Mouse (Mus musculus) granulocyte monocyte progenitor cell, adult 5-6 weeks (primary cell): ENCODE measurements around the gene Kcnmb4. TPM values are rescaled to one million over a fixed set of nuclear protein-coding genes. Genes with fewer than 3 reads are reported as not detected.
A peak's percentile ranks its signal among the peaks of the same experiment; 100 is the strongest.

ENCODE experiments used
- ATAC-seq: replicated peaks from 2 replicates; pipeline ENCODE4 v1.8.0; 2016; ENCODE audit warnings: mild to moderate bottlenecking, moderate TSS enrichment, inconsistent platforms; ENCODE audit not compliant: poor library complexity, severe bottlenecking
- total RNA-seq, 2 experiments: library from RNA; stranded (forward) in 1 of 2; stranded (reverse) in 1 of 2; fragments of 200-712, 200-1000 nt in 1 of 2; fragments of >200 nt in 1 of 2; fragmentation: Nextera tagmentation in 1 of 2; gene quantifications; 2 replicates each; pipeline ENCODE4 v1.2.3; 2014 to 2017

Kcnmb4 gene
- total RNA-seq, 2 experiments from 2014 or later = not detected

DNA sequence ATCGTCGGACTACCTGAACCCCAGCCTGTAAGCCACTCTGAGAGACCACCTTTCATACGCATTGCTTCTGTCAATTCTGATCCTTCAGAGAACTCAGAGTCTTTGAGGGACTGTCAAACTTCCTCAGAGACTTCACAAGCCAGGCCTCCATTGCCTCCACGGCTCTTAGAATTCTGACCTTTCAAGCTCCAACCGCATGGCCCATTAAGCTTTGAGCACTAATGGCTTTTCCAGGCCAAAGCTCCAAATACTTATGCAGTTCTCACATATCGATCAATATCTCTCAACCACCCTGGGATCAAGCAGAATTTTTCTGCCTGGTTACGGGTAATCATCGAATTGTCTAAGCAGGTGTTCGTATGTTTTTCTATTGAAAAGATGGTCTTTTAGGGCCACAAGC lies 12.2 kb downstream of the Kcnmb4 start:
- no peak for ATAC-seq

GRCm38 (mm10) chr10:116458786-116459185 lies 14.9 kb downstream of the Kcnmb4 start:
- no peak for ATAC-seq

DNA sequence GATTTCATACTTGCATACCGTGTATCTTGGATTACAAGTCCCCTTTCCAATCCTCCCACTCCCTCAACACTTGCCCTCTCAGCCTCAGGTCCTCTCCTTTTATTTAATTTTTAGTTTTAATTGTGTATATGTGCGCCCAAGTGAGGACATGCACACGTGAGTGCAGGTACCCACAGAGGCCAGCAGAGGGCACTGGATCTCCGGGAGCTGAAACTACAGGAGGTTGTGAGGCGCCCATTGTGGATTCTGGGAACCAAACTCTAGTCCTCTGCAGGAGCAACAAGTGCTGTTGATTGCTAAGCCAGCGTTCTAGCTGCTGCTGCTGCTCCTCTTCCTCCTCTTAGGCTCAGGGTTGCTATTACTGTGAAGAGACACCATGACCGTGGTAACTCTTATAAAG lies 20.9 kb downstream of the Kcnmb4 start:
- no peak for ATAC-seq

GRCm38 (mm10) chr10:116450621-116451020 lies 23.1 kb downstream of the Kcnmb4 start:
- ATAC-seq = no peak

GRCm38 (mm10) chr10:116448166-116448565 lies 25.5 kb downstream of the Kcnmb4 start:
- ATAC-seq = no peak

DNA sequence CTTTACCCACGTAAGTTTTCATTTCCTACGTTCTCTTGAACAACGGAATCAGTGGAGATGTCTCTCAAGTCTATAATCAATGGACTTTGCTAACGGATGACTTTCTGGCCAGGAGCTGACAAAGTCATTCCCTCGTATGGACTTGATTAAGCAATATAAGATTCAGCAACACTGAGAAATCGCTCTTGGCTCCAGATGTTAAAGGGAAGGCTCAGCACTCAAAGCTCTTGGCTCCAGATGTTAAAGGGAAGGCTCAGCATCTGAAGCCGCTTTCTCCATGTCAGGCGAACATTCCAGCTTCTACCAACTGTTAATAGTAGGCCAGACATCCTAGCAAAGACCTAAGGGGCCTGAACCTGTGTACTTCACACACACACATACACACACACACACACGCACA lies 26.5 kb downstream of the Kcnmb4 start:
- no peak for ATAC-seq

DNA sequence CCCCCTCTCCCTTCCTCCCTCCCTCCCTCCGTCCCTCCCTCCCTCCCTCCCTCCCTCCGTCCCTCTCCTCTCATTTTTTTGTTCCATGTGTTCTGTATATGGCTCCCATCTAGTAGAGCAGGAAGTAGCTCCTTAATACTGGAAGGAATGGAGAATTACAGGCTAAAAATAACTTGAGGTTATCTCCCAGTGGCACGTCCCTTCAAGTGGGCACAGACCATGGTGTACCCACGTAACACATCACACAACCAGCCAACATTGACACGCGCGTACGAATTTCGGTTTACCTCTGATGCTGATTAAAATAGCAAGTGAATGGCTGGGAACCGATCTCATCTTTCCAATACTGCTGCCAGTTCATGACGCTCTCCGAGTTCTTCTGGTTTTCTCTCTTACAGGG lies 27.6 kb downstream of the Kcnmb4 start:
- no peak for ATAC-seq

DNA sequence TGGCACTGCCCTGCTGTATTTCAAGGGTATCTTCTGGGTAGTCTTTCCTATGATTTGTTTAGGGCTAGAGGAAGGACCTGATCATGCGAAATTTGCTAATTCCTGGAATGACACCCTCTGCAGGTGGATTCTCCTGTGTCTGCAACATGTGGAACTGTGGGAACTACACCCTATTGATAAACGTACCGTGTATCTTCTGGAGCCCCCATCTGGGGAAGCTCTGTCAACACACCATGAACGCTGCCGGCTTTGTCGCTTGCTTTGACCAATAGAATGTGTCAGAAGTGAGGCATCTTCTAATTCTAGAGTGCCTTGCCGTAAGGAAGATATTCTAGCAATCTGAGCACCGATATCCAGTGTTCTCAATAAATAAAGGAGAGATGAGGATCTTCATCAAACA lies 28.9 kb downstream of the Kcnmb4 start:
- ATAC-seq = no peak

- ATAC-seq = no peak
Measured at GRCm38 (mm10) chr10:116444371-116444770, 29.3 kb downstream of the Kcnmb4 start.

- no peak for ATAC-seq
Measured at GRCm38 (mm10) chr10:116440946-116441345, 32.7 kb downstream of the Kcnmb4 start.

- no peak for ATAC-seq
Measured at GRCm38 (mm10) chr10:116440088-116440487, 33.6 kb downstream of the Kcnmb4 start.

DNA sequence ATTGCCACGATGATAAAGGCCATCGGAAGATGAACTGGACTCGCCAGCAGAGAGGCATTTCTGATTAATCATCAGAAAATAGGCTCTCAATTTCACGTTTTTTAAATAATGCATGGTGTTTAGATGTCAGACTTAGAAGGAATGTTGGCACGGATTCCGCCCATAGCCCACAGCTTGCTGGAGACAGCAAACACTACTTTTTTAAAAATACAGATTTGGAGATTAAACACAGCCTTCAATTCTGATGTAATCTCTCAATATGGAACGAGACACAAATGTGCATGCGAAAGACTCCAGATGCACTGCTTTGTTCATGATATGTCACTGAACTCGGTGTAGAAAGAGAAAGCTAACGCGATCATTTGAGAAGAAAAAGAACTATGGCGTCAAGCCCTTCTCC lies 38.2 kb downstream of the Kcnmb4 start:
- no peak for ATAC-seq

GRCm38 (mm10) chr10:116432421-116432820 lies 41.3 kb downstream of the Kcnmb4 start:
- ATAC-seq = no peak

- no peak for ATAC-seq
Measured at GRCm38 (mm10) chr10:116428026-116428780, 45.5 kb downstream of the Kcnmb4 start.

DNA sequence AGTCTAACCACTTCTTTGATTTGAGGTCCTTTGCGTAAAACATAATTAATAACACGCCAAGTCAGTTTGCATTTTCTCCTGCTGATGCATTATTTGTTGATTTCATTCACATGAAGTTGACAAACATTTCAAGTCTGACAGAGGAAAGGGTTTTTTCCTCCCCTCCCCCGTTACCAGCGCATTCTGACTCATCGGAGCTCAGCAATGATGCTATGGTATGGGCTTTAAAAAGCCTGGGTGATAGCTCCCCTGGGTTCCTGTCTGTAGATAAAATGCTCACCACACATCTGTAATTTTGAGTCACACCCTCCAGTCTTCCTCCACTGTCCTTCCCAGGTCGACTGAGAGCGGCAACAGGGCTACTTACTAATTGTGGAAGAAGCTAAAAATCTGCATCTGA lies 47.5 kb downstream of the Kcnmb4 start:
- ATAC-seq = no peak

DNA sequence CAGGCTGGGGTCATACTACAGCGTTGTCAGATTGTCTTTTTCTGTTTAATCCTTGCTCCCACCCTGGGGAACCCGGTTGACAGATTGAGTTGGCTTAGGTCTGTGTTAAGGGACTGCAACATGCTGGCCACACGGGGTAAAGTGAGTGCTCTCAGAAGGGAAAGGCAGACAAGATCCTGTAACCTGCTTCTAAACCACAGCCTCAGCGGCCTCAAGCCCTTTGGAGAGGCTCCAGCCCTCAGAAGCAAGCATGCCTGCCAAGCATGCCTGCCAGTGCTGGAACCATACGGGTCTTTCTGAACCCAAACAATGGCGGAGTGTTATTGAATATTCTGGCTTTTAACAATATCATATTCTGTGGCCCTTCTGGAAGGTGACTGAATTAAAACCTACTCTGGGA lies 48.8 kb downstream of the Kcnmb4 start:
- no peak for ATAC-seq

GRCm38 (mm10) chr10:116422551-116422950 lies 51.1 kb downstream of the Kcnmb4 start:
- no peak for ATAC-seq

DNA sequence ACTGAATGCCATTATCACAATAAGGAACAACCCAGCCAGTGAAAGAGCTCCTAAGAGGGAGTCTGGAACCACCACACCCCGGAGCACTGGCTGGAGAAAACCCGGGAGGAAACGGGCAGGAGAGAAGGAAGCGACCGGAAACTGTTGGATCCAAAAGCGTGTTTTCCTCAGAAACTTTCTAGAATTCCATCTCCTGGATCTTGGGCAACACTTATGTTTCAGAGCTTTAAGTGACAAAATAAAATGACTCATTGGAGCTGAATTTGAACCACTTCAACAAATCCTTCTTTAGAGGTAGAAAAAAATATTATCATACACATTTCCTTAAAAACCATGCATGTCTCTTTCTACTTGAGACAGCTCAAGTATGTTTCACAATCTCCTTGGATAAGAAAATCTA lies 52.7 kb downstream of the Kcnmb4 start:
- ATAC-seq = no peak

DNA sequence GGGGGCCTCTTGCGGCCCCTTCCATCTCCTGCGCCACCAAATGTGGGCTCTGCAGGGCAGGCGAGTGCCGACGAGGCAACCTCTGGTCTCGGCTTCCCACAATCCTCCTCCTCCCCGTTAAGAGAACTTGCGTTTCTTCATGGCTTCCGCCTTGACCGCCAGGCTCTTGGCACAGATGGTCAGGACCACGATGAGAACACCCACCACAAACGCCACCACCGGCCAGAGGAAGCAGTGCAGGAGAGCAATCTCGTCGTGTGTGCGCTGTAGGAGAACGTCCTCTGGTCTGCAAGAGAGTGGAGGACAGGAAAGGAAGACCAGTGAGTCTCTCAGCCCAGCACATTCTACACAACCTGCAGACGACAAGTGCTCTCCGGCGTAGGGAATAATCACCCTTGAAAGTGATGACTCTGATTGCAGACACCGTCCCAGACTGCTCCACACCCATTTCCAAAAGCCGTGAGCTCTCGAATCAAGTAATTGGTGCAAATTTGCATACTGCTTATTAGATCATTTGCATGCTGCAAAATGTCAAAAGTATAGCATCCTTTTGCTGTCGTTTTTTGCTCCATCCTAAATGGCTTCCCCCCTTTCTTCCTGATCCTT lies 55.5 kb downstream of the Kcnmb4 start:
- peak; percentile 50 for ATAC-seq

DNA sequence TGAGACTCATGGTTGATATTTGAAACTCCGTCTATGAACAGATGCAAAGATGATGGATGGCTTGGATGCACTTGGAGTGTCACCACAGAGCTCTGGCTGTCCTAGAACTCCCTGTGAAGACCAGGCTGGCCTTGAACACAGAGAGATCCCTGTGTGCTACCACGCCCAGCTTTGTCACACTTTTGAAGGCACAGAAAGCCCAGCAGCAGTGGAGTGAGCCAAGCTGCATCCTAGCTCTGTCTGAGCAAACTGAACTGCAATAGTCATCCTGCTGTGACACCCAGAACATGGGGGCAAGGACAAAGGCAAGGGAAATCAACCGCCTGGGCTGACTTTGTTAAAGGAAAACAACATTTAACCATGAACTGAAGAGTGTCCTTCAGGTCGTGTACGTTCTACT lies 57.0 kb downstream of the Kcnmb4 start:
- ATAC-seq = no peak

DNA sequence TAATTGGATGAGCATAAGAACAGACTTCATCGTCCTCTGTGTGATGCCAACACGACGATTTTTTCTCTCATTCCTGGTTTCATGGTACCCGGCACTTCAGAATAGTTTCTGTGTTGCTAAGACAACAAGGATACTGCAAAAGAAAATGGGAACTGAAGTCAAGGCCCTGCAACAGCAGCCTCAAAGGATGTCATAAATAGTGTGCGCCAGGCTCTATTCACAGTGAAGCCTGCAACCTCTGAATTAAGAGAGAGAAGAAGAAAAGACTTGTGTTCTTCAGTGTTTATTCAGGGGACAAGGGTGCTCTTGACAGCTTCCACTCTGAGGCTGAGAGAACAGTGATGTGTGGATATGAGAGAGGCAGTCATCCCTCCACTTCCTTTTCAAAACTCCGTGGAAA lies 57.5 kb downstream of the Kcnmb4 start:
- no peak for ATAC-seq

DNA sequence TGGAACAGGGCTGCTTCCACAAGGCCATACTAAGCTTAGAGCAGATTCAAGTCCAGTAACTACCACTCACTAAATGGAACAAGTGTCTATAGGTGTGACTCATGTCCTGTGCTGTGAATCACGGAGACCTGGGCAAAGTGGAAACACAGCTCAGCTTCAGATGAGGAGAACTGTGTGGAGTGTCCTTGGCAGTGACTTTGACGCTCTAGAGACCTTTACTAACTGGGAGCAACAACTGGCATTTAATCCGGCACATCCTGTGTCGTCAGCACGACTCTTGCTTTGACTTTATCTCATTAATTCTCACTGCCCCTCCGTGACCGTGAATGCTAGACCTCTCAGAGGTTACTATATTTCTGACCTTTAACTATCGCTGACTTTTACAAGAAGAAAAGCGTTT lies 62.9 kb downstream of the Kcnmb4 start:
- ATAC-seq = no peak
